Mouse (Mus musculus) embryo, embryonic 11.5 days (tissue): ENCODE measurements around the gene Epha5.

Experiments
- DNase-seq: peaks from one replicate; pipeline ENCODE4 v3.0.0-alpha.2; 2012; ENCODE audit warnings: low read depth, low spot score

Epha5 gene

DNA sequence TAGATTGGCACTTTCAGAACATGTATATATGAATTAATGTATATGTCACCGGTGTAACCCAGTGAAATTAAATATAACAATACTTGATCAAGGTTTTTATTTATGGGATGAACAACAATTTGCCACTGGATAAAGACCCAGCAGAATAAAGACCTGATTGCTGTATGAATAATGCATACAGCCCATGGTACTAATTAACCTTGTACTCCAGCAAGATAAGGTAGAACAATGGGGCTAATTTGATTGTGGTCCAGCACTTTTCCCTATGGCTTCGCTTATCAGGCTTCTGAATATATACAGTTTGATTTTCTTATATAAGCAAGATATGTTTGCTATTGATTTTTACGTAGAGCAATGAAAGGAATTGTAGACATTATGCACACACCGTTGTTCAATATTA lies 103.6 kb downstream of the Epha5 start:
- no peak for DNase-seq

DNA sequence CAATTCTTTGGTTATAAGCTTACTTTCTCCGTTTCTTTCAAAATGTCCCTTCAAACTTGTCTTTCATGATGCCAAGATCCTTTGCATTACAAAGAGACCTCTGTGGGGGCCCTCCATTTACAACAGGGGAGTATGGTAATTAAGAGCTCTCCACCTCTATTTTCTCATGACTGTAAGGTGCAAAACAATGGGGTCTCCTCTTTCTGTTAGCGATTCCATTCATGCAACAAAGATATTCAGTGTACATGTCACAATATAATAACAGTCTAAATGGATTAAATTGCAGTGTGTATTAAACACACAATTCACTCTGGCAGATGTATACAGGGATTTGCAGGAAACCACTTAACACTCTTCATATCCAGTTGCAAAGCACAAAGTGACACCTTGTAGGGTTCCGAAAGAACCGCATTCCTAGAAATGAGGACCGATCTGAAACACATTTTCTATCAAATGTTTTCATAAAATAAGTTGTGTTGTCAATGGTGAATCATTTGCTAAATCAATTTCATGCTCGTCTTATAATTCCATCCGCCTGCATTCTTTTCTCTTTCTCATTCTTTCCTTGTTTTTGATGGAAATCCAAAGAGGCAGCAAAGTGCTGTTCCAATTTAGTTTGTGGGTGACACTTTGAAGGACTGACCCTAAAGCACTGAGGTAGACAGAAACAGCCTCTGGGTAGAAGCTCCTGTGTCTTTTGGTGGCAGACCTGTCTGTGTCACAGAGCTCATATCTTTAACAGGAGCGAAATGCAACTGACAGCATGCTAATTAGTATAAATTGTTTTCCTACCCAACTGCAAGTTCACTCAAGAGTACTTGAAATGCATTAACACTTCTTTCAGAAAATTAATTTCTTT lies 118.1 kb downstream of the Epha5 start:
- no peak for DNase-seq

DNA sequence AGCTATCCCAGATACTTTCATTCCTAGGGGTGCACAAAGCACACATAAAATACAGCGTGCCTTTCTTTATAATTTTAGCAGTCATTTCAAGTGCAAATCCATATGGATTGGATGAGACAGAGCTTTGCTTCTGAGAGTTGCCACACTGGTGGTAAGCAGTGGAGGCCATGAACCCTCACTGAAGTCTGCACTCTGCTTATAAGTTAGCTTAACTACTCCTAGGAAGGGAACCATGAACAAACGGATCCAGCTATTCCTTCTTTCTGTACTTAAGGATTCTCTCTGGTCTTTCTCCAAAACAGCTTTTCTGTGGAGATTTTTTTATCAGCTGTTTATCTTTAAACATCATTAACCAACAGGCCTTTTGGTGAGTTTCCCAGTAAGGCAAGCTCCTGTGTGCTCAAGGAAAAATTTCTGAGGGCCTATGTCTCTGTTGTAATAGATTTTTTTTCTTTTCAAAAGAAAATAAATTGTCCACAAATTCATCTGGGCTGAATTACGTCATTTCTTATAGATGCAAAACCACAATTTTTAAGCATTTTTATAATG lies 127.7 kb downstream of the Epha5 start:
- no peak for DNase-seq

DNA sequence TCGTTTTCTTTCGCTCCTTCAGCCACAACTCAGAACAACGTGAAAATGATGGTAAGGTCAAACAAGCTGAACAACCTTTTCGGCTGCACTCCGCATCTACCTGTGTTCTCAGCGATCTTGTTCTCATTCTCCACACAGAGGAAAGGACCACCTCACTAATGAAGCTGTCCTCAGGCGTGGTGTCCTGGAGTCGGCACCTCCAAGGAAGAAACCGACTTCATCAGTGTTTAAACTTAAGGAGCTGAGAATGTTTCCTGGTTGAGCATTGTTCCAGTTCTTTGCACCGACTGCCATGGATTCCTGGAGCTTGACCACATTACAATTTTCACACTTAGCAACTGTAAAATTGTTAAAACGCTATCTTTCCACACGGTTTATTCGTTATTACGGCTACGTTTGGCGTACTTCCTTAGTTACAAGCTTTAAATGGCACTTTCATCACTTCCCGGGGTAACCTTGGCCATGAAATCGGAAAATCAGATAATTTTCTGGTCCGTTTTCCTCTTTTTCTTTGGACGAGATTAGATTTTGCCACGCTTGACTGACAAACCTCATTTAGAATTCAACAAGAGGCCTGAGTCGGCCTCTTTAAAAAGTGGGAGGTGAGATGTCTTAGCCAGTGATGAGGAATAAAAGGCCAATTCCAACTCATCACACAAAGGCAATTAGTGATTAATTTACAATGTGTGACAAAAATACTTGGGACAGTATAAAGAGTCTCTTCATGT lies 135.7 kb downstream of the Epha5 start:
- DNase-seq: no peak

DNA sequence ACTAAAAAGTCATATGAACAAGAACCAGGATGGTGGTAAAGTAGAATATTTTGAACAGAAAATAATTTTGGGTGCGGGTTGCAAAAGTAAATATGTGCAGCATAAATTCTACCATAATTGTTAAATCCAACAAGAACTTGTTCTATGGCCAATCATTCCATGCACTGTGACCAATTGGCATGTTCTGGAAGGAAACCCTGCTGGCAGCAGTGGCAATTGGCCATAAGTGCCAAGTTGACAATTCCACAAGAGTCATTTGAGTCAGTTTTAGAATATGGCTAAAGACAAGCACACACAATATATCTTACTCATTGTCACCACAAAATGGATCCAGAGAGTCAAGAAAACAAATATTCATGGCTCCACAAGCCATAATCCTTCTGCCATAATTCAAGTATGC lies 140.2 kb downstream of the Epha5 start:
- DNase-seq: no peak

DNA sequence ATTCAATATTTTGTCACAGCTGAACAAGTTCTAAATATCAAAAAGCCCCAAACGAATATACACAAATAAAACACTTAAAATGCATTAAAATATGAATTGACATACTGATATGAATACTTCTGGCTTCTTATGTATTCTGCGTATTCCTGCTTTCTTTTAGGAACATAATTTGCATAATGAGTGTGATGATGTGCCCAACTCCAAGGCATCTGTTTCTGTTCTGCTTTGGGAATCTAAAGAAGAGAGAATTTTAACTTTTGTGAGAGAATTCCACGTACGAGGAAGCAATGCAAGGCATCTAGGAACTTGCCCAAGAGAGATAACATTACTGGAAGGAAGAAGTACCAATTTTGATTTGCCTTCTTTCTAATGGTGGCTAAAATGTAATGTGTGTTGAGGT lies 151.8 kb downstream of the Epha5 start:
- DNase-seq: no peak

DNA sequence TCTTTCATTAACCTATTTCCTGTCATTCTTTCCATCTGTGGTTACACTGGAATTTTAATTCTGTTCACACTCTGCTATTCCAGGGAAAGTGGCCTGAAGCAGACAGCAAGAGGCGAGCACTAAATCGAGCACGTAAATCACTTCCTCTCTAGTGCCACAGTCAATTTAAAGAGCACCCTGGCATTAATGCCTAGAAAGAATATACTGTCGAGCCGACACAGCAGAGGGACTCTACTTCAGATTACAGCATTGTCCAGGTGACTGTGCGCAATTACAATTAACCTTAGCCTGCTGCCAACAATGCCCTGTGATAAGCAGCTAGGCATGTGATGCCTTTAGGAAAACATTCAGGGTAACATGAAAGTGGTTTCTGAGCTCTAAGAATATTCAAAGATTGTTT lies 153.2 kb downstream of the Epha5 start:
- DNase-seq: no peak

DNA sequence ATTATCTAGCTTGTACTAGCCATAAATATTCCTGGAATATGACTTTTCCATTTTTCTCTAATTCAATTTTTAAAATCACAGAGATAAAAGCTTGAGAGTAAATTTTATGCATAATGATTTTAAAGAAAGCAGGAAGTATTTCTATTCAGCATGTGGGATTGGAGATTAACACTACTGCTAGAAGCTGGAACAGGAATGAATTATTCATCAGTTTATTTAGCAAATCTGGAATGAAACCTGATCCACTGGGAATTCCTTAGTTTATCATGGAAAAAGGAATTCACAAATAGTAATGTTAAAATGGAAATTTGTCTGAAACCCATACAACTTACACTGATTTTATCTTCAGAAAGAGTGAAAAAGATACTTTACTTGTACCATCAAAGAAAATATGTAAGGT lies 187.2 kb downstream of the Epha5 start:
- no peak for DNase-seq

DNA sequence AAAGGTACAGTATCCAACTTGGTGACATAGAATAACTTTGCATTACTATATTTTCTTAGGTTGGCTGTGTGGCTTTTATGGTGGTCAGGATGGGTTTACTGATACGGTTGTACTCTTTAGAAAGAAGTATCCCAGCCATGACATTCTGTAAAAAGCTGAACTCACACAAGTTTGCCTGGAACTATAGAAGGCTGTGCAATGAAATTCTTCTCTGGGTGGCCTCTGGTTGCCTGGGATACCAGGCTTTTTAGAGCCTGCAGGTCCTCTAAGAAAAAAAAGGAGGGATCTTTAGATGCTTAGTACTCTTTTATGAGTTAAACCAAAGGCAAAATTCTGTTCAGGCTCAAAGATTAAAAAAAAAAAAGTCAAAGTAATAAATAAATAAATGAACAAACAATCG lies 208.6 kb downstream of the Epha5 start:
- DNase-seq: no peak

DNA sequence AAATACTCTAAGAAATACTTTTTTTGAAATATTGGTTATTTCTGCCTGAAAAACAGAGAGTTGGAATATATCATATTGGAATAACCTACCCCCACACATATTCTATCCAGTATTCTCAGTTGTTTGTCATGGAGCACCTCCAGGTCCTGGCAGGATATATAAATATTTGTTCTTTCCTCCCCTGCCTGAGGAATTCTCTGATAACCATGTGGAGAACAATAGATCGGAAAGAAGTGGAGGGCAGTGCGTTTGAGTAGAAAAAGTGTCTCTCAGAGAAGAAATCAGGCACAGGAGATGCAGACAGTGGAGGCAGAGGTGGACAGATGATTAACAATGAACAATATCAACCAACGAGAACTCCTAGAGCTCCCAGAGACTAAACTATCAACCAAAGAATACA lies 223.8 kb downstream of the Epha5 start:
- no peak for DNase-seq

DNA sequence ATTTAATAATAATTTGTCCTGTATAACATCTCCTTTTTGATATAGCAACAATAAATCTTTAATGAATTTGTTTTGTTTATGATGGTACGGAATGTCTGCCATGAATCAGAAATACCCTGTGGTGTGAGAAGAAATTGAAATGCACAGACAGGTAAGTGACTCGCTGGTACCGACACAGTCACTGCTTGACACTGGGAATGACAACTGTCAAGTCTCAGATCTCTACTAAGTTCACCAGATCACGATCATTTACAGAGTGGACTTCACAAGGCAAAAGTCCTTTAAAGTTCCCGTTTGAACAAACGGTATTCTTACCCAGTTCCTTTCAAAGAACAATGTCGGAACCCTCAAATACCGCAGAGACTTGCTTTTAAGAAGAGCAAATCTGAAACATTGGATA lies 233.0 kb downstream of the Epha5 start:
- no peak for DNase-seq

DNA sequence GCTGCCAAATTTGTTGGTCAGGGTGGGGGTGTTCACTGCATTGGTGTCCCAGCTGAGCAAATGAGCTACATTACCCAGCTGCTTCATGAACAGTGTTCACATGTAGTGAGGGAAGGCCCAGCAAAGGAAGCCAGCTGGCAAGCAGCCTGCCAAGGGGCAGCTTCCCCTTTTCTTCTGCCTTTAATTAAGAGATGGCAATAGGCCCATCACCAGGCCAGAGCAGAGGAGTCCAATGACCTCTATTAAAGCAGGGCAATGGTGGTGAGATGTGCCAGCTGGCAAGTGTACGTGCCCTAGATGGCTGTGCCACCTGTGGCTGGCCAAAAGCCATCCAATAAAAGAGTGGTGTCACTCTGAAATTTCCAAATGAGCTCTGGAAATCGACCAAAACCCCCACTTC lies 264.1 kb downstream of the Epha5 start:
- DNase-seq: no peak

DNA sequence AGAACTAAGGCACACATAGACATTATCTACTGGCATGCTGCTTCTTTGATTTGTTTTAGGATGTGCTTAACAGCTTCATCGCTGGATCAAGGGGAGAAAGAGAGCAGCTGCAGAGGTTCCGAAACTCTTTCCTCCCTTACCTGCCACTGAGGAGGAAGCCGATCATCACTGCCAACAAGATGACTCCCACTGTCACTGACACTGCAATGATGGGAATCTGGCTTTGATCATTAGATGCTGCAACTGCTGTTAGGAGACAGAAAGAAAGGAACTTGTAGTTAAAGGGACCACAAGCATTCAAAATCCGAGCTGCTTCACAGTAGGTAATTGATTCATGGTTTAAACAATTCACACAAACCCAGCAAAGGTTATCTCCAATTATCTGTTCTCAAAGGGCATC lies 275.0 kb downstream of the Epha5 start:
- DNase-seq: no peak

DNA sequence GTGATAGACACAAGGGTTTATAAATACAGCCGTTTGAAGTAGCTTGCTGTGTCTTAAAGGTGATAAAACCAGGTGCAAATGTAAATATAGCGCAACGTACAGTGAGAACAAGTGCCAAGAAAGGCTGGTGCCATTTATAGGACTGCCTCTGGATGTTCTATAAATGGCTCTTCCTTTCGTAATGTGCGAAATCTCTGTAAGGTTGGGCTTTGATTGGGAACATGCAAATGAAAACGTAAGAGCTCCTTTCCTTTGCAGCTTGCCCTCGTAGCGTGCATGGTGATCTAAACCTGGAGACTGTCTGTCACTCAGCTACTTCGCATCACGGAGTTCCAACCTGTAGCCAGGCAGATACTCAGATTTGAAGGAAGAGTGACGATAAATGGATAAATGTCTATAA lies 321.2 kb downstream of the Epha5 start:
- DNase-seq: no peak

DNA sequence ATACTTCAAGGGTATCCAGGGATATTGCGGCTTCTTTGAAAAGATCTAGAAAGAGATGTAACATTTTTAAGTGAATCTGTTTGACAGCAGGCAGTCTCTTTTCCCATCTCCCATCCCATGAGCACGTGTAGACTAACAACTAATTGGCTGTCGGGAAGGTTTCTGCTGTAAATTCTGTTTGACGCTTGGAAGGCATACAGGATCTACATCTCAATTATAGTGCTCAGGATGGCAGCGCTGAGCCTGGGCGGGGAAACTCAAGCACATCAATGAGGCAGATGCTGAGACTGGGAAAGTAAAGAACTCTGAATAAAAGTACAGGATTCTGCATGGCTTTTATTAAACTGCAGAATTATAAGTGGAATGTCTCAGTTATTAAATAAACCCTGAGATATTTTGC lies 335.9 kb downstream of the Epha5 start:
- no peak for DNase-seq

DNA sequence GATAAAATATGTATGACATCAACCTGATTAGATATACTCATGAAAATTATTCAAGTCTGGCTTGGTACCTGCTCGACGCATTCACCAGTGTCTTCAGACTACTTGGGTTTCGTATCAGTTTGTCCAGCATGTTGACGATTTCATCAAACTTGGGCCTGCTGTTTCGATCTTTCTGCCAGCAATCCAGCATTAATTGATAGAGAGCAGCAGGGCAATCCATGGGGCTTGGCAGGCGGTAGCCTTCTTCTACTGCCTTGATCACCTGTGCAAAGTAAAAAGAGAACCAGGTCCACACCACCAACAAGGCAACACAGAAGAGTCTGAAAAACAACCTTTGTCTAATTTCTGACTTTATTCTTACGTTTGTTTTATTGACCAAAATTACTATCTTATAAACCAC lies 346.2 kb downstream of the Epha5 start:
- DNase-seq: no peak

DNA sequence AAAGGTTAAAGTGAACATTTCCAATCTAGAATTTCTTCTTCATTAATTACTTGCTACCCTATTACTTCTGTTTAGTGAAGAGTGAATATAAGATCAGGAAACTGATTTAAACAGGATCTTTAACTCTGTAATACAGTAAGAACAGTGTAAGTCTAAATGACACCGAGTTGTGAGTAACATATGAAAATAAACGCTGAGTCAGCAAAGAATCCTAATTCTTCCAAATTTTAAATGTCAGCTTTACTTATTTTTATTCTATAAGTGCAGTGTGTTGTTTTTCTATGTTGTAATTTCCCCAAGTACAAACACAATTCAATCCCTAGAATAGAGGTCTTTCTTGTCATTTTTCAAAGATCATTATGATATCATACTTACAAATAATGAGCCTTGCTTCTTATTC lies 363.3 kb downstream of the Epha5 start:
- DNase-seq: no peak

DNA sequence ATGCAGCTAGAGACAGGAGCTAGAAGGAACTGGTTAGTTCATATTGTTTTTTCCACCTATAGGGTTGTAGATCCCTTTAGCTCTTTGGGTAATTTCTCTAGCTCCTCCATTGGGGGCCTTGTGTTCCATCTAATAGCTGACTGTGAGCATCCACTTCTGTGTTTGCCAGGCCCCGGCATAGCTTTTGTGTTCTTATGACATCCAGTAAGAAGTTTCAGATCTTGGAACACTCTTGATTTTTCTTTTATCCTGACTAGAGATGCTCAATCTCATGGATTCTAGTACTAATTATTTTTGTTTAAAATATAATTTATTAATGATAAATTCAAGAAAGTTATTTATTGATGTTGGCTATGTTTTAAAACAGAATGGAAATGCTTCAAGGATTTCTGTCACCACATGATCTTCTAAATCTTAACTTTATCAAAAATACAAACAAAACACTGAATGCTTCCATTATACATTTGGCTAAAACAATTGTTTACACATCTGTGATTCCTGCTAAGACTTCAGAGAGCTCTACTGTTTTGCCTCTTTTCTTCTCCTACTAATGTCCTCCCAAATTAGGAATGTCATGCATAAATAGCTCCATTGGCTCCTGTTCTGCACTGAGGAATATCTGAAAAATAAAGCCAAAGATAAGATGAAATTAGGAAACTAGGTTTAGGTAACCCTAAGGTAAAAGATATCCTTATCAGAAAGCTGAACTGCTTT lies 379.8 kb downstream of the Epha5 start:
- no peak for DNase-seq
